Mouse (Mus musculus) kidney, adult 8-10 months (tissue): ENCODE measurements around the gene Olfr748.
"Not testable (repeated sequence)": the region's sequence is repeated elsewhere in the genome, so short reads cannot be mapped to it uniquely, and the experiment has no call there.

ENCODE experiments used
- DNase-seq, 2 experiments: peaks; one replicate each; pipeline ENCODE4 v3.0.0; 2022

Olfr748 gene

DNA sequence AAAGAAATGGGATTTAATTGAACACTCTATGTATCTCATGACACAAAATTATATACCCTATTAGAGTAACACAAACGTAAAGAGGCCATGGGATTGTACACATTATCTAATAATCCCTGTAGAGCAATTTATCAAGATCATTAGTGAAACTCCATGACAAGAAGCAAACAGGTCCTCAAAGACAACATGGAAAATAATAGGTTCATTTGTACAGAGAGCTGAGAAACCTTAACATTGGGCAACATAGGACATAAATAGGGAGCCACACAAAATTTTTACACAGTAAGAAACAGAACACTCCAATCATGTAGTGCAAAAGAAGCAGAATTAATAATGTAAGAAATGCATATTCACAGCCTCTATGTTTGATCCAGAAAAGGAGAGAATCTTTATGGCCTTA lies at the start of gene Olfr748:
Olfr748 (plus strand) TSS at position 301 of the 400 bp plus-strand sequence.
- no peak for DNase-seq

DNA sequence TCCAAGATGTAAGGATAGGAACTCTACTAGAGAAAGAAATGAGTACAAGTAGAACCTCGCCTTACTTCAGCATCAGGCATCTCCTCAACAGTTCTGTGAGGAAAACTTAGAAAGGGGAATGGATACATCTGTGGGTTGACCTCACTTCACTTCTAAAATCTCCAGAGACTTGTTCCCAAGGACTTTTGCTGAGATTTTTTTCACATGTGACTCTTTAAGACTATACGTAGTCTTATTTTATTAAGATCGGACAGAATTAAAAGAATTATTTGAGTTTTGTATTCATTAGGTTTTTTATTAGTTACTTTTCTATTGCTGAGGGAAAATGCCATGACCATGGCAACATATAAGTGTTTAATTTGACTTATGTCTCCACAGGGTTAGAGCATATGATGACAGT lies 14.1 kb upstream of the Olfr748 start, which contains the start of gene Olfr747:
Olfr747 (minus strand) TSS at position 101 of the 400 bp plus-strand sequence.
- no peak for DNase-seq

DNA sequence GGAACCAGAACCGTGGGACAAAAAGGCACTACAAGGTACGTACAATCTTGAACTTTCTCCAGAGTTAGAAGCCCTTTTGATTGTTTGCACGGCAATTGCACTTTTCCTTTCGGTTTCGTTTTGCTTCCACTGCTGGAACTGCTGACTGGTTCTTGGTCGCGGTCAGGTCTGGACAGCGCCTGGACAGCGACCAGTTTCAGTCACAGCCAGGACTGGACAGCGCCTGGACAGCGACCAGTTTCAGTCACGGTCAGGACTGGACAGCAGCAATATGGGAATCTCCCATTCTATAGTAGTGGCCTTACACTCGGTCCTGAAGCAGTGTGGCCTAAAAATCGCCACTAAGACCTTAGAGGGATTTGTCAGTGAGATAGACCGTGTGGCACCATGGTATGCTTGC lies 12.7 kb downstream of the Olfr748 start:
- DNase-seq: not testable (repeated sequence)

DNA sequence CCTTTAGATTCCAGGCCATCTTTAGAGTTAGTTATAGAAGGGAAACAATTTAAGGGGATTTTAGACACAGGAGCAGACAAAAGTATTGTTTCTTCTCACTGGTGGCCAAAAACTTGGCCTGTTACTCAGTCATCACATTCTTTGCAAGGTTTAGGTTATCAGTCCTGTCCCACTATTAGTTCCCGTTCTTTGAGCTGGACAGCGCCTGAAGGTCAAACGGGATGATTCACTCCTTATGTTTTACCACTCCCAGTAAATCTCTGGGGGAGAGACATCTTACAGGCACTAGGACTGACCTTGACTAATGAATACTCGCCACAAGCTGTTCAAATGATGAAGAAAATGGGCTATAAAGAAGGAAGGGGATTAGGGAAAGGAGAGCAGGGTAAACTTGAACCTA lies 15.2 kb downstream of the Olfr748 start:
- not testable (repeated sequence) for DNase-seq

DNA sequence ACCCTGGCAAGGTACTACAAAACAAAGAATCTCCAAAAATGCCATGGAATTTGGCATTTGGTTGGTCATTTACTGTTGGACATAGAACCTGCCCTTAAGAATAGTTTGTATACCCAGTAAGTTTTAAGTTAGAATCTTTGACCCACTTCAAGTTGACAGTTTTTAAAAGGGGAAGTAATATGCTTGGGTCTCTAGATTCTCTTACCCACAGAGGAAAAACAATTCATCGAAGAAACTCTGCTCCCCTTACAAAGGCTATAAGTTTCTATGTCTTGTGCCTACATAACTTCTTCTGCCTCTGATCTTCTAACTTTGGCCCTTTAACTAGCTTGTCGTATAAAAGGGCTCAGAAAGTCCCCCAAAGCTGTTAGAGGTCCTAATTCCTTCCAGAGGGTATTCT lies 33.2 kb downstream of the Olfr748 start:
- DNase-seq: no peak

DNA sequence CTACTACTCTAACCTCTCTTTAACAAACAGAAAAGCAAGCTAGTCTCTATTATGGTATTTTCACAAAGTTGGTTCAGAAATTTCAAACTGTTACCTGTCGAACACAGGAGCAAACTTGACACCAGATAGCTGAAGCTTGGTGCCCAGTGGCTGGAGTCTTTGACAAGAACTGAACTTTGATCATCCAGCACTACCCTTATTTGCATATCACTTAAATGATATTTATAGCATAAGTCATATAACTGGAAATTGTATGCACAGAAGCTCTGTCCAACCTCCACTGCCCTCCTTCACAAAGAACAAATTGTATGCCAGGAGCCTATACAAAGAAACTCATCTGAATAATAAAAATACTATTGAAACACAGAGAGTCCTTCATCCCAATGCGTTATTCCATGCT lies 34.4 kb downstream of the Olfr748 start:
- DNase-seq: no peak

DNA sequence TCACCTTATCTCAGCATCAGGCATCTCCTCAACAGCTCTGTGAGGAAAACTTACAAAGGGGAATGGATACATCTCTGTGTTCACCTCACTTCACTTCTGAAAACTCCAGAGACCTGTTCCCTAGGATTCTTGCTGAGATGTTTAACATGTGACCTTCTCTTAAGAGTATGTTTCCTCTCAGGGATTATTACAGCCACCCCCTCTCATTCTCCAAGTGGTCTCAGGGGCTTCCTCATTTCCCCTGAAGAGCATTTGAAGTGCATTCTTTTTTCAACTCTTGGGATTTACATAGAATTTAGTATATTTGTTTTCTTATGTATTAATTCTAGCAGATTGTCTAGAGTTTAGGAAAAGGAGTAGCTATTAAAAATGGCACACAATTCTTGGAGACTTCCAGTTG lies 37.8 kb downstream of the Olfr748 start, which contains the start of gene Olfr749:
Olfr749 (minus strand) TSS at position 101 of the 400 bp plus-strand sequence.
- DNase-seq: no peak

DNA sequence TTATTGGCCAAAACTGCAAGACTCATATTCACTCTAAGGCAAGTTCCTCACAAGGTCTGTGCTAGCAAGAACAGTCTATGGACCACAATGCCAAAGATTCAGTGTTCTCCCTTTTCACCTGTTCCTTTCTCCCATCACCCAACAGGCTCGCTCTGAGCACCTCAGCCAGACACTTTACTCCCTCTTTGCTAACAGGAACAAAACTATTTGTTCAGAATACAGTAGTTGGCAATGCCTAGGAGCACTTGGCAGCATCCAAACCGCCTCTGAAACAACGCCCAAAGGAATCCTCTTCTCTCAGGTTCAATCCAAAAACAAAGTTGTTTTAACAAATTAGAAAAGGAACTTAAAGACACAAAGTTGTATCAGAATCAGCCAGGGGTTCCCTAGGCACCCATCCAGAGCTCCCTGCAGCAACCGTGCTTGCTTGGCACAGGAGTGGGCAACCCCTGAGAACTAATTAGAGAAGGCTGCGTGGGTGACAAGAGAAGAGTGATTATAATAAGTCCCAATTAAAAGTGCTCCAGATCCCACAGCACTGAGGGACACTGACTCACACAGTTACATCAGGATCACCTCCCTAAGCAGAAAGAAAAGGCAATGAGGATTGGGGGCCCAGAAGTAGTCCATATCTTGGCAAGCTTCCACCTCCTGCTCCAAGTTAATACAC lies 51.4 kb downstream of the Olfr748 start:
- DNase-seq: no peak
